Mouse (Mus musculus) midbrain, embryonic 14.5 days (tissue): Measurements from ENCODE around the gene Fkbp8. TPM values are rescaled to one million over a fixed set of nuclear protein-coding genes. Genes with fewer than 3 reads are reported as not detected.

Experiments
- ATAC-seq: fragments of 200-750 bp; cut with Nextera tagmentation; 2 replicates; pipeline ENCODE4 v1.8.0; 2017; ENCODE audit warnings: moderate number of reproducible peaks, moderate library complexity; ENCODE audit not compliant: low FRiP score, low TSS enrichment
- DNase-seq: peaks from one replicate; pipeline ENCODE4 v3.0.0-alpha.2; 2015
- H3K27ac ChIP-seq: fragments of 300-500 bp; sonication (generic); replicated peaks from 2 replicates; pipeline ENCODE4 v1.5.1; 2014; ENCODE audit warnings: mild to moderate bottlenecking, low read depth, low read length, moderate library complexity
- H3K27me3 ChIP-seq: fragments of 300-500 bp; sonication (generic); 2 replicates; pipeline ENCODE4 v1.6.1; 2014; ENCODE audit warnings: low read length, control low read depth, mixed read lengths; ENCODE audit not compliant: control insufficient read depth, insufficient read depth
- H3K36me3 ChIP-seq: fragments of 300-500 bp; sonication (generic); 2 replicates; pipeline ENCODE4 v1.6.1; 2014; ENCODE audit warnings: low read length, control low read depth; ENCODE audit not compliant: control insufficient read depth, insufficient read depth
- H3K4me1 ChIP-seq: fragments of 300-500 bp; sonication (generic); 2 replicates; pipeline ENCODE4 v1.6.1; 2014; ENCODE audit warnings: mild to moderate bottlenecking, antibody characterized with exemption, low read length, control low read depth; ENCODE audit not compliant: control insufficient read depth, insufficient read depth
- H3K4me2 ChIP-seq: fragments of 300-500 bp; sonication (generic); 2 replicates; pipeline ENCODE4 v1.6.1; 2014; ENCODE audit warnings: mild to moderate bottlenecking, low read length, moderate library complexity
- H3K4me3 ChIP-seq: fragments of 300-500 bp; sonication (generic); replicated peaks from 2 replicates; pipeline ENCODE4 v1.5.1; 2014; ENCODE audit warnings: low read depth, low read length
- H3K9ac ChIP-seq: fragments of 300-500 bp; sonication (generic); replicated peaks from 2 replicates; pipeline ENCODE4 v1.6.1; 2014; ENCODE audit warnings: mild to moderate bottlenecking, low read length, moderate library complexity
- H3K9me3 ChIP-seq: fragments of 300-500 bp; sonication (generic); 2 replicates; pipeline ENCODE4 v1.6.1; 2016; ENCODE audit warnings: low read length, control low read depth, mixed read lengths; ENCODE audit not compliant: control insufficient read depth
- WGBS: fragments of 180-500 bp; shearing (Covaris S2); extraction: QIAGEN DNeasy Blood & Tissue Kit; methylation state at CpG from one replicate; pipeline ENCODE4 v1.1.7; 2014; 5-methylcytosine and 5-hydroxymethylcytosine counted together
- polyA plus RNA-seq: library from polyadenylated mRNA; unstranded; fragments of >200 nt; fragmentation: Nextera tagmentation; extraction: Ambion mirVana; gene quantifications from 2 replicates; pipeline ENCODE4 v1.2.1, GENCODE M21; 2014

Fkbp8 gene
- polyA plus RNA-seq, 1 experiment from 2014 or later: 328 TPM

GRCm38 (mm10) chr8:70517940-70518643 is 9.4 kb upstream of the Fkbp8 start:
- WGBS: 73% methylated on average over 10 of the region's 10 CpGs
- no peak overlapping the region for H3K4me3 ChIP-seq
- H3K27ac ChIP-seq: no peak overlapping the region
- no peak overlapping the region for H3K9ac ChIP-seq
- peaks cover 8% of the 10 kb centered on the region; the same call in 1 of the 2 replicates for H3K4me1 ChIP-seq
- H3K4me2 ChIP-seq: no peak overlapping the region
- DNase-seq: no peak
- no peaks in the 10 kb centered on the region for H3K9me3 ChIP-seq
- no peak for ATAC-seq
- no peaks in the 10 kb centered on the region for H3K27me3 ChIP-seq
- peaks cover 43% of the 10 kb centered on the region for H3K36me3 ChIP-seq

GRCm38 (mm10) chr8:70519043-70519442 is 8.5 kb upstream of the Fkbp8 start:
- no peak overlapping the region for H3K4me3 ChIP-seq
- WGBS: 91% methylated on average over 6 of the region's 6 CpGs
- DNase-seq: no peak
- no peak for ATAC-seq
- H3K4me1 ChIP-seq: peaks cover 11% of the 10 kb centered on the region
- H3K9ac ChIP-seq: no peak overlapping the region
- no peaks in the 10 kb centered on the region for H3K27me3 ChIP-seq
- H3K9me3 ChIP-seq: no peaks in the 10 kb centered on the region
- H3K36me3 ChIP-seq: peaks cover 34% of the 10 kb centered on the region
- no peak overlapping the region for H3K27ac ChIP-seq
- no peak overlapping the region for H3K4me2 ChIP-seq

- Histone ChIP-seq H3K27me3 (no peaks in the 10 kb centered on the region), H3K9ac (no peak overlapping the region), H3K36me3 (peaks cover 28% of the 10 kb centered on the region), H3K9me3 (no peaks in the 10 kb centered on the region), H3K27ac (no peak overlapping the region), H3K4me2 (no peak overlapping the region), H3K4me1 (peaks cover 11% of the 10 kb centered on the region), H3K4me3 (no peak overlapping the region)
- no peak for DNase-seq
- WGBS: 75% methylated on average over 2 of the region's 2 CpGs
- ATAC-seq: no peak
Measured at GRCm38 (mm10) chr8:70519606-70520005, 7.9 kb upstream of the Fkbp8 start.

- H3K9me3 ChIP-seq: no peaks in the 10 kb centered on the region
- peak; percentile 99 for DNase-seq
- H3K4me3 ChIP-seq: peak overlapping the region; percentile 55
- ATAC-seq: peak; percentile 87
- peaks cover 11% of the 10 kb centered on the region for H3K36me3 ChIP-seq
- WGBS: under 1% methylated on average over 51 of the region's 51 CpGs
- H3K27me3 ChIP-seq: no peaks in the 10 kb centered on the region
- peak overlapping the region; percentile 53 for H3K9ac ChIP-seq
- peaks cover 17% of the 10 kb centered on the region for H3K4me1 ChIP-seq
- H3K4me2 ChIP-seq: peak overlapping the region; percentile 67
- H3K27ac ChIP-seq: peak overlapping the region; percentile 87
Measured at GRCm38 (mm10) chr8:70522592-70523403, 4.7 kb upstream of the Fkbp8 start.

GRCm38 (mm10) chr8:70527111-70527511 is 413 bp upstream of the Fkbp8 start:
- Histone ChIP-seq H3K27me3 (no peaks in the 10 kb centered on the region), H3K9me3 (no peaks in the 10 kb centered on the region), H3K4me2 (peak overlapping the region; percentile 84), H3K27ac (peak overlapping the region; percentile 92; the same call in 1 of the 2 replicates), H3K9ac (peak overlapping the region; percentile 92), H3K4me1 (peaks cover 25% of the 10 kb centered on the region), H3K4me3 (peak overlapping the region; percentile 85), H3K36me3 (peaks cover 22% of the 10 kb centered on the region)
- ATAC-seq: no peak
- DNase-seq: no peak
- WGBS: 5% methylated on average over 8 of the region's 8 CpGs

- H3K4me1 ChIP-seq: peaks cover 21% of the 10 kb centered on the region
- H3K36me3 ChIP-seq: peaks cover 32% of the 10 kb centered on the region
- H3K27ac ChIP-seq: peak overlapping the region; percentile 92
- 38% methylated on average over 13 of the region's 13 CpGs for WGBS
- DNase-seq (no peak), ATAC-seq (no peak; the same call in 1 of the 2 replicates)
- peak overlapping the region; percentile 84 for H3K4me2 ChIP-seq
- no peaks in the 10 kb centered on the region for H3K9me3 ChIP-seq
- H3K27me3 ChIP-seq: no peaks in the 10 kb centered on the region
- peak overlapping the region; percentile 85 for H3K4me3 ChIP-seq
- peak overlapping the region; percentile 92 for H3K9ac ChIP-seq
Measured at GRCm38 (mm10) chr8:70528182-70528797, 766 bp downstream of the Fkbp8 start.

GRCm38 (mm10) chr8:70529299-70529698 is 1.8 kb downstream of the Fkbp8 start:
- ATAC-seq (no peak), DNase-seq (no peak)
- Histone ChIP-seq H3K4me1 (peaks cover 18% of the 10 kb centered on the region), H3K4me2 (no peak overlapping the region), H3K27me3 (no peaks in the 10 kb centered on the region), H3K27ac (no peak overlapping the region), H3K4me3 (no peak overlapping the region), H3K9me3 (no peaks in the 10 kb centered on the region), H3K9ac (0 out of 2 replicates have a peak overlapping the region, but pooled peaks have one; percentile 16), H3K36me3 (peaks cover 42% of the 10 kb centered on the region)
- 92% methylated on average over 5 of the region's 5 CpGs for WGBS

- peaks cover 47% of the 10 kb centered on the region for H3K36me3 ChIP-seq
- no peaks in the 10 kb centered on the region for H3K9me3 ChIP-seq
- 93% methylated on average over 3 of the region's 3 CpGs for WGBS
- H3K4me2 ChIP-seq: no peak overlapping the region
- H3K4me1 ChIP-seq: peaks cover 18% of the 10 kb centered on the region
- no peak overlapping the region for H3K4me3 ChIP-seq
- no peak overlapping the region for H3K9ac ChIP-seq
- DNase-seq: no peak
- ATAC-seq: no peak
- H3K27me3 ChIP-seq: no peaks in the 10 kb centered on the region
- H3K27ac ChIP-seq: no peak overlapping the region
Measured at GRCm38 (mm10) chr8:70529741-70530161, 2.2 kb downstream of the Fkbp8 start.
